Mouse (Mus musculus): ENCODE measurements around the gene Slc23a2. TPM values are rescaled to one million over a fixed set of nuclear protein-coding genes. Genes with fewer than 3 reads are reported as not detected.

The Slc23a2 gene
- polyA plus RNA-seq, 1 experiment from 2014 or later = 12.5 TPM

GRCm38 (mm10) chr2:132030418-132031363 lies 114.2 kb downstream of the Slc23a2 start:
- Histone ChIP-seq H3K4me3 (replicated peaks) (peak overlapping the region; percentile 60), H3K36me3 (no peaks in the 10 kb centered on the region), H3K27me3 (peaks cover 58% of the 10 kb centered on the region), H3K27ac (peak overlapping the region; percentile 42; the same call in 1 of the 2 replicates), H3K4me2 (peak overlapping the region; percentile 94), H3K9ac (replicated peaks) (peak overlapping the region; percentile 62), H3K9me3 (no peaks in the 10 kb centered on the region), H3K4me1 (replicated peaks) (peaks cover 29% of the 10 kb centered on the region)
- no peak for ATAC-seq (ENCODE audit: insufficient number of reproducible peaks, insufficient read depth, low FRiP score, low TSS enrichment, low read depth)
- WGBS = 16% methylated on average over 23 of the region's 23 CpGs

DNA sequence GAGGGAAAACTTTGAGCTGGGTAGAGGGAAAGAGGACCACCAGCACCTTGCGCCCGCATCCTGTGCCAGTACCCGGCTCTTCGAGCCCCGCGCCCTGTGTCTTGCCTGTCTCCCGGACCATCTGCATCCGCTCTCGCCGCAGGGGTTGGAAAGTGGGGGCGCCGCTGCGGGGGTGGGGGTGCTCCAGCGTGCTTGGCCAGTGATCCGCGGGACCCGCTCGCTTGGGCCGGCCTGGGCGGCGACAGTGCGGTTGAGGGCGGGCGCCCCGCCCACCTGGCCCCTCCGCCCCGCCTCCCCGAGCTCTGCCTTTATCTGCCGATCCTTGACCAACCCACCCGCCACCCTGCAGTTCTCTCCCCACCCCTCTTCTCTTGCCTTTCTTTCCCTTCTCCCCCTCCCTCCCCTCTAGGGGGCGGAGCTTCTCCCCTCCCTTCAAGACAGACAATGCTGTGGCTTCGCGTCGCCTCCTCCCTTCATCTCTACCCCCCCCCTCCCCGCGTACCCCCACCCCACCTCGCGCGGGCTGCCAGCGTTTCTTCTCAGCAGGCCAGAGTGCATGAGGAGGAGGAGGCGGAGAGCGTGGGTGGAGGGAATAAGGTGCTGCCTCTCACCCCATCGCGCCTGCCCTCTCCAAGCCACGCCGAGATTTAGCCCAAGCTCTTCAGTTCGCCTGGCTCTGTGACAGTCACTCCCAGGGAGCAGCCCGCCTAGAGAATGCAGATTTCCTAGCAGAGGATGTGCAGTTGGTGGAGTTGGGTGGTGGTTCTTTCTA lies 115.1 kb downstream of the Slc23a2 start, which contains the start of gene Rassf2:
Gene Rassf2 (minus strand): TSS at position 613 of the 772 bp plus-strand sequence.
- H3K4me1 ChIP-seq (replicated peaks) = peaks cover 29% of the 10 kb centered on the region
- H3K27me3 ChIP-seq = peaks cover 58% of the 10 kb centered on the region
- peak within 1 kb of the TSS; percentile 94 for H3K4me2 ChIP-seq

GRCm38 (mm10) chr2:132028894-132029605 lies 115.9 kb downstream of the Slc23a2 start:
- Histone ChIP-seq H3K9ac (replicated peaks) (peak overlapping the region; percentile 62), H3K27ac (0 out of 2 replicates have a peak overlapping the region, but pooled peaks have one; percentile 23), H3K4me2 (peak overlapping the region; percentile 94), H3K9me3 (no peaks in the 10 kb centered on the region), H3K36me3 (no peaks in the 10 kb centered on the region), H3K27me3 (peaks cover 58% of the 10 kb centered on the region), H3K4me3 (replicated peaks) (peak overlapping the region; percentile 60), H3K4me1 (replicated peaks) (peaks cover 29% of the 10 kb centered on the region)
- peak; percentile 49 for ATAC-seq (ENCODE audit: insufficient number of reproducible peaks, insufficient read depth, low FRiP score, low TSS enrichment, low read depth)
- WGBS = under 1% methylated on average over 36 of the region's 36 CpGs

More for the DNA sequence above, 115.1 kb downstream of the Slc23a2 start, which contains the start of gene Rassf2:
- ATAC-seq (ENCODE audit: insufficient number of reproducible peaks, insufficient read depth, low FRiP score, low TSS enrichment, low read depth) = peak; percentile 75
- Histone ChIP-seq H3K27ac (peak within 1 kb of the TSS; percentile 42; the same call in 1 of the 2 replicates), H3K9ac (replicated peaks) (peak within 1 kb of the TSS; percentile 62), H3K9me3 (no peaks in the 10 kb centered on the region), H3K36me3 (no peaks in the 10 kb centered on the region), H3K4me3 (replicated peaks) (peak within 1 kb of the TSS; percentile 60)
- 0% methylated on average over 38 of the region's 48 CpGs for WGBS

DNA sequence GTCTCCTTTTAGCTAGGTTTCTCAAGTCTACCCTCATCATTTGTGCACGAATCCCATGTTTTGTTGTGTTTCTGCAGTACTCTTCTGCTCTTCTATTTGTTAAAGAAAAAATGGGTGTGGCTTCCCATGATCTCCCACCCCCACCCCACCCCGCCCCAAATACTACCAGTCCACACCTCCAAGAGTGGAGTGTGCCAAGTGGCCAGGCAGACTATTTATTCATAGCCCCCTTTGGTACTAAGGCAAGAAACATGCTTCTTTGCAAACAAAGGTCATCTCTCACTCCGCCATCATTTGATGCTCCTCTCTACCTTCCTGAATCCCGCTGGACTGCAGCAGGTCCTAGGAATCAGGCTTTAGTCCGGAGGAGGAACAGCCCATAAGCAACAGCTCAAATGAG lies 116.8 kb downstream of the Slc23a2 start:
- no peak overlapping the region for H3K27ac ChIP-seq
- peaks cover 58% of the 10 kb centered on the region for H3K27me3 ChIP-seq
- 57% methylated on average over 5 of the region's 5 CpGs for WGBS
- H3K36me3 ChIP-seq = no peaks in the 10 kb centered on the region
- peak overlapping the region; percentile 60; the same call in 1 of the 2 replicates for H3K4me3 ChIP-seq (replicated peaks)
- peak overlapping the region; percentile 94 for H3K4me2 ChIP-seq
- H3K9me3 ChIP-seq = no peaks in the 10 kb centered on the region
- no peak for ATAC-seq (ENCODE audit: insufficient number of reproducible peaks, insufficient read depth, low FRiP score, low TSS enrichment, low read depth)
- no peak overlapping the region for H3K9ac ChIP-seq (replicated peaks)
- peaks cover 26% of the 10 kb centered on the region for H3K4me1 ChIP-seq (replicated peaks)

DNA sequence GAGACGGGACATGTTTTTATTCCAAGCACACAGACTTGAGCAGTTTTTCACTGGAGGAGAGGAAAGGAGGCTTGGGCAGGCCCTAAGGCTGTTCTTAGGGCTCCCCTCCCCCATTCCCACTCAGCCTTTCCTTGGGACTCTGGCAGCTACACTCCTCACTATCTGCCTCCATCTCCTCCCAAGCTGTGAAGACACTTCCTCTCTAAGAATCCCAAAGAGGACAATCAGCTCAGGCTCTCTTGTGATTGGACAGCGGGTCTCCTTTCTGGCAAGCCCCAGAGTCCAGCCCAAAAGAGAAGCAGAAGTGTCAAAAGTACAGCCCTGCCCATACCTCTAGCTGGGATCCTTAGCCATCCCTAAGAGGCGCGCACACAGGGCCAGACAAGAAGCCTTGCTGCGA lies 117.5 kb downstream of the Slc23a2 start:
- no peaks in the 10 kb centered on the region for H3K9me3 ChIP-seq
- H3K36me3 ChIP-seq = no peaks in the 10 kb centered on the region
- peaks cover 26% of the 10 kb centered on the region for H3K4me1 ChIP-seq (replicated peaks)
- no peak overlapping the region for H3K9ac ChIP-seq (replicated peaks)
- 46% methylated on average over 5 of the region's 5 CpGs for WGBS
- no peak overlapping the region for H3K4me3 ChIP-seq (replicated peaks)
- H3K4me2 ChIP-seq = no peak overlapping the region
- H3K27ac ChIP-seq = no peak overlapping the region
- ATAC-seq (ENCODE audit: insufficient number of reproducible peaks, insufficient read depth, low FRiP score, low TSS enrichment, low read depth) = no peak
- peaks cover 58% of the 10 kb centered on the region for H3K27me3 ChIP-seq

GRCm38 (mm10) chr2:132024028-132024427 lies 120.9 kb downstream of the Slc23a2 start:
- ATAC-seq (ENCODE audit: insufficient number of reproducible peaks, insufficient read depth, low FRiP score, low TSS enrichment, low read depth) = no peak
- H3K9ac ChIP-seq (replicated peaks) = no peak overlapping the region
- H3K4me2 ChIP-seq = no peak overlapping the region
- WGBS = 85% methylated on average over 4 of the region's 4 CpGs
- H3K4me1 ChIP-seq (replicated peaks) = peaks cover 19% of the 10 kb centered on the region
- peaks cover 32% of the 10 kb centered on the region for H3K27me3 ChIP-seq
- H3K9me3 ChIP-seq = no peaks in the 10 kb centered on the region
- no peak overlapping the region for H3K27ac ChIP-seq
- no peaks in the 10 kb centered on the region for H3K36me3 ChIP-seq
- H3K4me3 ChIP-seq (replicated peaks) = no peak overlapping the region

DNA sequence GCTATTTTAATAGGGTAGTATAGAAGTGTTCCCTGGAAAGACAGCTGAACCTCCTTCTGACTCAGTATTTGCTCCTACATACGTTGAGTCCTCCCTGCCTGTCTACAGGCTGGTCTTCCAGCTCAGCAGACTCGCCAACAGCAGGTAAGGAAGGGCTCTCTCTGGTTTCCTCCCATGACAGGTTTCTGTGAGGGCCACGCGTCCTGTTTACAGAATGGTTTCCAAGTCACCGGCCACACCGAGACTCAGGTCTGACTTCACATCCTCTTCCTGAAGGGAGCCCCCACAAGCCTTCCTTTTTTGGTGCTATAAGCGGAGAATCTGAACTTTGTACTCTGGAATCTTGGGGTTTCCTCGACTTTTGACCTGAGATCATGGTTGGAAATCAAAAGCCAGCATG lies 122.3 kb downstream of the Slc23a2 start:
- H3K27ac ChIP-seq = no peak overlapping the region
- no peaks in the 10 kb centered on the region for H3K36me3 ChIP-seq
- H3K27me3 ChIP-seq = peaks cover 18% of the 10 kb centered on the region
- H3K4me3 ChIP-seq (replicated peaks) = no peak overlapping the region
- H3K4me1 ChIP-seq (replicated peaks) = 0 out of 2 replicates have a peak, but pooled peaks cover 11% of the 10 kb centered on the region
- no peak overlapping the region for H3K9ac ChIP-seq (replicated peaks)
- H3K9me3 ChIP-seq = no peaks in the 10 kb centered on the region
- WGBS = 79% methylated on average over 8 of the region's 8 CpGs
- ATAC-seq (ENCODE audit: insufficient number of reproducible peaks, insufficient read depth, low FRiP score, low TSS enrichment, low read depth) = no peak
- H3K4me2 ChIP-seq = no peak overlapping the region

DNA sequence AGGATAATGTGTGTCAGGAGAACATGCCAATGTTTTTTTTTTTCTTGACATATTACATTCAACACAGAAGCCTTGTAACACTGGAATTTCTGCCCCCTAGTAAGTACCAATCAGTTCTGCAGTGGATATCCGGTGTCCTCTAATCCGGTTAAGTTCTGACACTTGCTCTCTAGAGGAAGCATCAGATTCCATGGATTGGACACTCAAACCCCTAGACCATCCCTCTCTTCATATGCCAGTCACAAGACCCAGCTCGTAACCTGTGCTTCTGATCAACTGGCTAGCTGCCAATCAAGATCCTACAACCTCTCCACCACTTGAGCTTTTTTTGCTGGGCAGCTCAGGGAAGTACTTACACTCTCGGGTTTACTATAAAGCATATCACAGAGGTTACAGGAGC lies 123.3 kb downstream of the Slc23a2 start:
- 78% methylated on average over 4 of the region's 4 CpGs for WGBS
- Histone ChIP-seq H3K27ac (peak overlapping the region; percentile 41; the same call in 1 of the 2 replicates), H3K9me3 (no peaks in the 10 kb centered on the region), H3K27me3 (peaks cover 8% of the 10 kb centered on the region), H3K9ac (replicated peaks) (no peak overlapping the region), H3K4me1 (replicated peaks) (0 out of 2 replicates have a peak, but pooled peaks cover 11% of the 10 kb centered on the region), H3K4me3 (replicated peaks) (no peak overlapping the region), H3K36me3 (no peaks in the 10 kb centered on the region), H3K4me2 (no peak overlapping the region)
- no peak for ATAC-seq (ENCODE audit: insufficient number of reproducible peaks, insufficient read depth, low FRiP score, low TSS enrichment, low read depth)

- no peak overlapping the region for H3K27ac ChIP-seq
- WGBS = 47% methylated on average over 5 of the region's 5 CpGs
- no peaks in the 10 kb centered on the region for H3K36me3 ChIP-seq
Measured at GRCm38 (mm10) chr2:132020991-132021541, 123.8 kb downstream of the Slc23a2 start.

GRCm38 (mm10) chr2:132020420-132020819 lies 124.5 kb downstream of the Slc23a2 start:
- Histone ChIP-seq H3K36me3 (no peaks in the 10 kb centered on the region), H3K4me2 (no peak overlapping the region), H3K4me3 (replicated peaks) (no peak overlapping the region), H3K27me3 (no peaks in the 10 kb centered on the region), H3K27ac (no peak overlapping the region), H3K9me3 (no peaks in the 10 kb centered on the region), H3K9ac (replicated peaks) (no peak overlapping the region), H3K4me1 (replicated peaks) (0 out of 2 replicates have a peak, but pooled peaks cover 11% of the 10 kb centered on the region)
- 51% methylated on average over 7 of the region's 7 CpGs for WGBS
- no peak for ATAC-seq (ENCODE audit: insufficient number of reproducible peaks, insufficient read depth, low FRiP score, low TSS enrichment, low read depth)

More at GRCm38 (mm10) chr2:132020991-132021541, 123.8 kb downstream of the Slc23a2 start:
- Histone ChIP-seq H3K9ac (replicated peaks) (no peak overlapping the region), H3K4me1 (replicated peaks) (0 out of 2 replicates have a peak, but pooled peaks cover 11% of the 10 kb centered on the region), H3K4me2 (no peak overlapping the region), H3K4me3 (replicated peaks) (no peak overlapping the region), H3K27me3 (peaks cover 4% of the 10 kb centered on the region; the same call in 1 of the 2 replicates), H3K9me3 (no peaks in the 10 kb centered on the region)
- no peak for ATAC-seq (ENCODE audit: insufficient number of reproducible peaks, insufficient read depth, low FRiP score, low TSS enrichment, low read depth)
